Mouse (Mus musculus): ENCODE measurements around the gene Prss41. TPM values are rescaled to one million over a fixed set of nuclear protein-coding genes. Genes with fewer than 3 reads are reported as not detected.

Gene Prss41
- polyA plus RNA-seq, 1 experiment from 2014 or later: 0.81 TPM

DNA sequence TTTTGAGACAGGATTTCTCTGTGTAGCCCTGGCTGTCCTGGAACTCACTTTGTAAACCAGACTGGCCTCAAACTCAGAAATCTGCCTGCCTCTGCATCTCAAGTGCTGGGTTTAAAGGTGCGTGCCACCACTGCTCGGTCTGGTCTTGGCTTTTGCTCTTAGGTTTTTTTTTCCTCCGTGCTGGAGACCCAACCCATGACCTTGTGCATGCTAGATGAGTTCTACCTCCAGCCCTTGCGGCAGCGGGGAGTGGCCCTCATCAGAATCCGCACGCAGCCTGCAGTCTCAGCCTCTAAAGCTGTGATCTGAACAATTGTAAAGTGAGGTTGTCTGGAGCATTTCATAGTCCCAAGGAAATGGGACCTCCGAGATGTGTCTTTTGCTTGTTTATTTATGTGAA, 48.6 kb downstream of the Prss41 start:
- no peak overlapping the region for H3K4me2 ChIP-seq
- no peaks in the 10 kb centered on the region for H3K27me3 ChIP-seq (ENCODE audit: control insufficient read depth, insufficient read depth, low read length)
- 97% methylated on average over 8 of the region's 8 CpGs for WGBS
- ATAC-seq (ENCODE audit: low FRiP score) (no peak), DNase-seq (ENCODE audit: low spot score, missing footprints) (peak; percentile 45)
- no peak overlapping the region for H3K4me3 ChIP-seq (ENCODE audit: low read depth, low read length)
- H3K9ac ChIP-seq (ENCODE audit: low read length): no peak overlapping the region
- H3K4me1 ChIP-seq (ENCODE audit: control insufficient read depth, insufficient read depth, low read length): peaks cover 7% of the 10 kb centered on the region
- no peak overlapping the region for H3K27ac ChIP-seq (ENCODE audit: low read depth, low read length)
- H3K36me3 ChIP-seq (ENCODE audit: control insufficient read depth, insufficient read depth, low read length): no peaks in the 10 kb centered on the region
- H3K9me3 ChIP-seq (ENCODE audit: control insufficient read depth, low read length): no peaks in the 10 kb centered on the region

GRCm38 (mm10) chr17:23791079-23791357, 53.0 kb downstream of the Prss41 start:
- peaks cover 18% of the 10 kb centered on the region for H3K4me1 ChIP-seq (ENCODE audit: control insufficient read depth, insufficient read depth, low read length)
- H3K27me3 ChIP-seq (ENCODE audit: control insufficient read depth, insufficient read depth, low read length): no peaks in the 10 kb centered on the region
- H3K9me3 ChIP-seq (ENCODE audit: control insufficient read depth, low read length): no peaks in the 10 kb centered on the region
- peak overlapping the region; percentile 74 for H3K9ac ChIP-seq (ENCODE audit: low read length)
- H3K4me2 ChIP-seq: peak overlapping the region; percentile 57
- no peak for DNase-seq (ENCODE audit: low spot score, missing footprints)
- no peaks in the 10 kb centered on the region for H3K36me3 ChIP-seq (ENCODE audit: control insufficient read depth, insufficient read depth, low read length)
- H3K4me3 ChIP-seq (ENCODE audit: low read depth, low read length): no peak overlapping the region
- 77% methylated on average over 2 of the region's 2 CpGs for WGBS
- ATAC-seq (ENCODE audit: low FRiP score): no peak; the same call in 1 of the 2 replicates
- peak overlapping the region; percentile 78 for H3K27ac ChIP-seq (ENCODE audit: low read depth, low read length)

- peak; percentile 97 for DNase-seq (ENCODE audit: low spot score, missing footprints)
- 2% methylated on average over 29 of the region's 29 CpGs for WGBS
- Histone ChIP-seq H3K27ac (ENCODE audit: low read depth, low read length) (peak within 1 kb of the TSS; percentile 78), H3K27me3 (ENCODE audit: control insufficient read depth, insufficient read depth, low read length) (no peaks in the 10 kb centered on the region), H3K36me3 (ENCODE audit: control insufficient read depth, insufficient read depth, low read length) (no peaks in the 10 kb centered on the region), H3K9me3 (ENCODE audit: control insufficient read depth, low read length) (no peaks in the 10 kb centered on the region), H3K4me1 (ENCODE audit: control insufficient read depth, insufficient read depth, low read length) (peaks cover 20% of the 10 kb centered on the region), H3K4me3 (ENCODE audit: low read depth, low read length) (peak within 1 kb of the TSS; percentile 31), H3K4me2 (peak within 1 kb of the TSS; percentile 57), H3K9ac (ENCODE audit: low read length) (peak within 1 kb of the TSS; percentile 74)
- peak; percentile 80 for ATAC-seq (ENCODE audit: low FRiP score)
Observed at GRCm38 (mm10) chr17:23790269-23791078, 53.5 kb downstream of the Prss41 start, which contains the start of gene Srrm2. Gene Srrm2 (plus strand): TSS chr17:23790532.

- WGBS: 8% methylated on average over 8 of the region's 8 CpGs
- H3K36me3 ChIP-seq (ENCODE audit: control insufficient read depth, insufficient read depth, low read length): no peaks in the 10 kb centered on the region
- DNase-seq (ENCODE audit: low spot score, missing footprints) (peak; percentile 93), ATAC-seq (ENCODE audit: low FRiP score) (no peak)
- H3K4me2 ChIP-seq: peak overlapping the region; percentile 57
- peak overlapping the region; percentile 74 for H3K9ac ChIP-seq (ENCODE audit: low read length)
- peak overlapping the region; percentile 31 for H3K4me3 ChIP-seq (ENCODE audit: low read depth, low read length)
- peak overlapping the region; percentile 78 for H3K27ac ChIP-seq (ENCODE audit: low read depth, low read length)
- H3K9me3 ChIP-seq (ENCODE audit: control insufficient read depth, low read length): no peaks in the 10 kb centered on the region
- peaks cover 20% of the 10 kb centered on the region for H3K4me1 ChIP-seq (ENCODE audit: control insufficient read depth, insufficient read depth, low read length)
- H3K27me3 ChIP-seq (ENCODE audit: control insufficient read depth, insufficient read depth, low read length): no peaks in the 10 kb centered on the region
Observed at GRCm38 (mm10) chr17:23789749-23790268, 54.2 kb downstream of the Prss41 start.

- Histone ChIP-seq H3K27ac (ENCODE audit: low read depth, low read length) (no peak overlapping the region), H3K9me3 (ENCODE audit: control insufficient read depth, low read length) (no peaks in the 10 kb centered on the region), H3K4me1 (ENCODE audit: control insufficient read depth, insufficient read depth, low read length) (peaks cover 20% of the 10 kb centered on the region), H3K36me3 (ENCODE audit: control insufficient read depth, insufficient read depth, low read length) (no peaks in the 10 kb centered on the region), H3K27me3 (ENCODE audit: control insufficient read depth, insufficient read depth, low read length) (no peaks in the 10 kb centered on the region), H3K9ac (ENCODE audit: low read length) (no peak overlapping the region), H3K4me3 (ENCODE audit: low read depth, low read length) (no peak overlapping the region), H3K4me2 (no peak overlapping the region)
- no peak for ATAC-seq (ENCODE audit: low FRiP score)
- WGBS: 91% methylated on average over 4 of the region's 4 CpGs
- peak; percentile 64 for DNase-seq (ENCODE audit: low spot score, missing footprints)
Observed at GRCm38 (mm10) chr17:23788973-23789372, 55.0 kb downstream of the Prss41 start.

Small RNAs within 50 kb of the gene (microRNA-seq; reads per million reads assigned to microRNA genes)
- gene Mir5125: 2.7 reads per million, percentile 10 among the genes with 10 or more reads in this experiment

Other genes starting within 250 kb of the Prss41 start
- 16.3 and 16.5 TPM in 2 replicates for gene Zfp13, start 244.7 kb downstream of the Prss41 start, polyA plus RNA-seq (2014; fragmentation: Nextera tagmentation; extraction: Ambion mirVana)
- 0.22 TPM in 1 of 2 replicates, not detected in the other for gene Zscan10, start 243.3 kb downstream of the Prss41 start, polyA plus RNA-seq (2014; fragmentation: Nextera tagmentation; extraction: Ambion mirVana)
- gene Mmp25, start 198.9 kb downstream of the Prss41 start, polyA plus RNA-seq (2014; fragmentation: Nextera tagmentation; extraction: Ambion mirVana): 0.43 and 0.61 TPM in 2 replicates
- 0.14 and 0.19 TPM in 2 replicates for gene Bicdl2, start 183.7 kb downstream of the Prss41 start, polyA plus RNA-seq (2014; fragmentation: Nextera tagmentation; extraction: Ambion mirVana)
- gene Hcfc1r1, start 170.6 kb downstream of the Prss41 start, polyA plus RNA-seq (2014; fragmentation: Nextera tagmentation; extraction: Ambion mirVana): 37.4 and 40.6 TPM in 2 replicates
- gene Thoc6, start 170.3 kb downstream of the Prss41 start, polyA plus RNA-seq (2014; fragmentation: Nextera tagmentation; extraction: Ambion mirVana): 55.1 and 57.0 TPM in 2 replicates
- gene Tnfrsf12a, start 166.7 kb downstream of the Prss41 start, polyA plus RNA-seq (2014; fragmentation: Nextera tagmentation; extraction: Ambion mirVana): 2.0 and 2.2 TPM in 2 replicates
- 2.3 and 2.5 TPM in 2 replicates for gene Cldn6, start 164.9 kb downstream of the Prss41 start, polyA plus RNA-seq (2014; fragmentation: Nextera tagmentation; extraction: Ambion mirVana)
- gene Cldn9, start 160.1 kb downstream of the Prss41 start, polyA plus RNA-seq (2014; fragmentation: Nextera tagmentation; extraction: Ambion mirVana): 0.58 and 0.82 TPM in 2 replicates
- gene 1520401A03Rik, start 121.4 kb downstream of the Prss41 start, polyA plus RNA-seq (2014; fragmentation: Nextera tagmentation; extraction: Ambion mirVana): not detected in 2 replicates
- gene Pkmyt1, start 117.8 kb downstream of the Prss41 start, polyA plus RNA-seq (2014; fragmentation: Nextera tagmentation; extraction: Ambion mirVana): 29.3 and 33.7 TPM in 2 replicates
- gene Paqr4, start 103.3 kb downstream of the Prss41 start, polyA plus RNA-seq (2014; fragmentation: Nextera tagmentation; extraction: Ambion mirVana): 29.5 and 30.2 TPM in 2 replicates
- 0.58 and 0.63 TPM in 2 replicates for gene Kremen2, start 98.3 kb downstream of the Prss41 start, polyA plus RNA-seq (2014; fragmentation: Nextera tagmentation; extraction: Ambion mirVana)
- 125 and 142 TPM in 2 replicates for gene Flywch1, start 72.6 kb downstream of the Prss41 start, polyA plus RNA-seq (2014; fragmentation: Nextera tagmentation; extraction: Ambion mirVana)
- gene Flywch2, start 58.1 kb downstream of the Prss41 start, polyA plus RNA-seq (2014; fragmentation: Nextera tagmentation; extraction: Ambion mirVana): 20.4 and 20.9 TPM in 2 replicates
- 408 and 439 TPM in 2 replicates for gene Srrm2, start 53.6 kb downstream of the Prss41 start, polyA plus RNA-seq (2014; fragmentation: Nextera tagmentation; extraction: Ambion mirVana)
- 1,062 and 1,170 TPM in 2 replicates for gene Elob, start 15.0 kb downstream of the Prss41 start, polyA plus RNA-seq (2014; fragmentation: Nextera tagmentation; extraction: Ambion mirVana)
- 0.27 TPM in 1 of 2 replicates, not detected in the other for gene Prss33, start 8.1 kb downstream of the Prss41 start, polyA plus RNA-seq (2014; fragmentation: Nextera tagmentation; extraction: Ambion mirVana)
- gene Prss32, start 317 bp downstream of the Prss41 start, polyA plus RNA-seq (2014; fragmentation: Nextera tagmentation; extraction: Ambion mirVana): not detected in 2 replicates
- gene Prss21, start 23.9 kb upstream of the Prss41 start, polyA plus RNA-seq (2014; fragmentation: Nextera tagmentation; extraction: Ambion mirVana): not detected in 2 replicates
- not detected in 2 replicates for gene Dcpp1, start 36.7 kb upstream of the Prss41 start, polyA plus RNA-seq (2014; fragmentation: Nextera tagmentation; extraction: Ambion mirVana)
- not detected in 2 replicates for gene Dcpp2, start 36.7 kb upstream of the Prss41 start, polyA plus RNA-seq (2014; fragmentation: Nextera tagmentation; extraction: Ambion mirVana)
- not detected in 2 replicates for gene Dcpp3, start 73.3 kb upstream of the Prss41 start, polyA plus RNA-seq (2014; fragmentation: Nextera tagmentation; extraction: Ambion mirVana)
- not detected in 2 replicates for gene Sbp, start 97.5 kb upstream of the Prss41 start, polyA plus RNA-seq (2014; fragmentation: Nextera tagmentation; extraction: Ambion mirVana)
- not detected in 2 replicates for gene Sbpl, start 111.1 kb upstream of the Prss41 start, polyA plus RNA-seq (2014; fragmentation: Nextera tagmentation; extraction: Ambion mirVana)
- gene Prss30, start 136.4 kb upstream of the Prss41 start, polyA plus RNA-seq (2014; fragmentation: Nextera tagmentation; extraction: Ambion mirVana): not detected in 2 replicates
- 0.19 TPM in 1 of 2 replicates, not detected in the other for gene Prss22, start 153.9 kb upstream of the Prss41 start, polyA plus RNA-seq (2014; fragmentation: Nextera tagmentation; extraction: Ambion mirVana)
- gene Prss27, start 194.0 kb upstream of the Prss41 start, polyA plus RNA-seq (2014; fragmentation: Nextera tagmentation; extraction: Ambion mirVana): not detected in 2 replicates
- gene Kctd5, start 229.3 kb upstream of the Prss41 start, polyA plus RNA-seq (2014; fragmentation: Nextera tagmentation; extraction: Ambion mirVana): 76.8 and 80.0 TPM in 2 replicates

Data from midbrain, embryonic 11.5 days (tissue).